Mouse (Mus musculus): ENCODE results near the gene Ksr2.

DNA sequence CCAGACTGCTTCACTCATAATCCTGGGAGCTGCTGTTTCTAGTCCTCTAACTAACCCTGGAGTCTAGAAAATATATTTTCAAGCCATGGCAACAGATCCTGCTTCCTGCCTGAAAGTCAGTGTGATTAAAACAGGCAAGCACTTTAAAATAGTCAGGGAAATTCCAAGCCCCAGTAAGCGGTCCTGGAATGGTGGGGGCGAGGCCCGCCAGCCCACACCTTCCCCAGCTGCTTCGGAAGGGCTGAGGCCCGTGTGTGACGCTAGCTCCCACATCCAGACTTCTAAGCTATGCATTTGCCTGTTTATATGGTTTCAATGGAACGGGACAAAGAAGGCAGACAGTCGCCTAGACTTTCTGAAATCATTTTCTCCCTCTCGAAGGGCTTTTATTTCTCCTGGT is 137.2 kb downstream of the Ksr2 start:
- TF ChIP-seq POLR2A (IDR thresholded peaks at IDR 0.05; ENCODE audit: extremely low read depth, insufficient read depth, low read length) (no peak), CTCF (IDR thresholded peaks at IDR 0.05; ENCODE audit: extremely low read depth, insufficient read depth, low read length) (no peak)
